Mouse (Mus musculus) adipose tissue, adult 10 weeks (tissue): Measurements from ENCODE around the gene Tmem79. TPM values are rescaled to one million over a fixed set of nuclear protein-coding genes. Genes with fewer than 3 reads are reported as not detected.

Experiments
- polyA plus RNA-seq: library from polyadenylated mRNA; stranded (reverse); fragments of 350-450 nt; fragmentation: Illumina TruSeq; extraction: RNeasy Lipid Tissue Mini Kit (QIAGEN cat#74804); gene quantifications from one replicate; pipeline ENCODE4 v1.2.3, GENCODE M21; 2014; ENCODE audit warnings: low read depth, low replicate concordance

The Tmem79 gene
- 7.7 TPM for polyA plus RNA-seq

GRCm38 (mm10) chr3:88336058-88337013 lies at the start of gene Tmem79, which contains the start of gene Smg5:
Tmem79 (minus strand) TSS chr3:88336148.
Smg5 (plus strand) TSS chr3:88336260.

GRCm38 (mm10) chr3:88384364-88384763 lies 48.4 kb upstream of the Tmem79 start, which contains the start of gene Bglap:
Bglap (minus strand) TSS chr3:88384464.

DNA sequence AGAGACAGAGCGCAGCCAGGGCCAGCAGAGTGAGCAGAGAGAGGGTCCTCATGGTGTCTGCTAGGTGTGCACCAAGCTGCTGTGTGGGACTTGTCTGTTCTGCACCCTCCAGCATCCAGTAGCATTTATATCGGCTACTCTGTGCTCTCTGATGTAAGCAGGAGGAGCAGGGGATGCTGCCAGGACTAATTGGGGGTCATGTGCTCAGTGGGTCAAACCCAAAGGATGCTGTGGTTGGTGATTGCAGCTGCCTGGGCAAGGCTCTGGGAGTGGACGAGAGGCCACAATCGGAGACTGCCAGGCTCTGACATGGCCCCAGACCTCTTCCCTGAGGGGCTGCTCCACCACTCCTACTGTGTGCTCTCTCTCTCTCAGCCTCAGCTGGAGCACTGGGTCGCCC lies 42.7 kb upstream of the Tmem79 start, which contains the start of gene Bglap2:
Gene Bglap2, minus strand, starts transcription at position 101 of the 400 bp plus-strand sequence.

DNA sequence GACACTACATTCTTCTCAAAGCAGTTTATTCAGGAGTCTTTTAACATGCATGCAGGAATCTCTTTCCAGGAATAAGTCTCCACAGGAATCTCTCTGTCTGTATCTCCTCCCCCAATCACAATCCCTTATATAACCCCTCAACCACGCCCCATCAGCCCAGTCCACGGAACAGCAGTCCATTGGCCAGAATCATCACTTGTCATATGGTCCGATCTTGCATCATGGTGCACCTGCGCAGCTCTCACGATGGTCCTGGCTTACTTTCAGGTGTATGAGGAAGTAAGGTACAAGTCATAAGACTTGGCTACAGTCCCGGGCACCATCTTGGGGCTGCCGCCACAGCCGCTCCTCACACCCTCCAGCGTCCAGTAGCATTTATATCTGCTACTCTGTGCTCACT lies 36.7 kb upstream of the Tmem79 start, which contains the start of gene Bglap3:
Gene Bglap3, minus strand, starts transcription at position 101 of the 400 bp plus-strand sequence.

GRCm38 (mm10) chr3:88364337-88364736 lies 28.4 kb upstream of the Tmem79 start, which contains the start of gene Paqr6:
Paqr6 (plus strand) TSS chr3:88364584.

GRCm38 (mm10) chr3:88324951-88325405 lies 11.0 kb downstream of the Tmem79 start, which contains the start of gene Glmp:
Glmp (plus strand) TSS chr3:88325023.

GRCm38 (mm10) chr3:88296561-88297318 lies 39.2 kb downstream of the Tmem79 start, which contains the start of the genes Tsacc and Cct3:
Tsacc (minus strand) TSS chr3:88296999.
Cct3 (plus strand) TSS chr3:88297116.

DNA sequence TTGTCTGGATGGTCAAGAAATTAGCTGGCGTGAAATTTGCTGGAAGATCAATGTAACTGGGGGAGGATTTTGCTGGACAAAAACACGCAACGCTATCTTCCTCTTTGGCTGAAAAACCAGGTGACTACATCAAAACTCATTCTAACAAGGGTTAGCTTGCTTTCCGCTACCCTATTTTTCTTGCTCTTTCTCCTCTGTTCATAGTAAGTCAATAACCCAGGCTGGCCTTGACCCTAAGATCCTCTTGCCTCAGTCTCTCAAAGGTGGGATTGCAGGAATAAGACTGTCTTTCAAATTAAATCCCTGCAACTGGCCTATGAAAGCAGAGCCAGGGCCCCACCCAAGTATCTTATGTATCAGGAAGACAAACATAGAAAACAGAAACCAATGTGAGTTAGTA lies 48.8 kb downstream of the Tmem79 start, which contains the start of gene Gm38392:
Gene Gm38392, minus strand, starts transcription at position 101 of the 400 bp plus-strand sequence.

Other genes starting within 250 kb of the Tmem79 start
- 35.4 TPM for gene Mef2d, start 193.8 kb downstream of the Tmem79 start, polyA plus RNA-seq
- gene Rhbg, start 81.4 kb downstream of the Tmem79 start, polyA plus RNA-seq: 18.7 TPM
- gene Gm38392, start 48.9 kb downstream of the Tmem79 start, polyA plus RNA-seq: 1.2 TPM
- 19.4 TPM for gene Tsacc, start 39.1 kb downstream of the Tmem79 start, polyA plus RNA-seq
- 122 TPM for gene Cct3, start 39.0 kb downstream of the Tmem79 start, polyA plus RNA-seq
- gene Glmp, start 11.1 kb downstream of the Tmem79 start, polyA plus RNA-seq: 227 TPM
- gene Smg5, start 112 bp upstream of the Tmem79 start, polyA plus RNA-seq: 42.6 TPM
- 5.8 TPM for gene Paqr6, start 28.4 kb upstream of the Tmem79 start, polyA plus RNA-seq
- gene Bglap3, start 36.6 kb upstream of the Tmem79 start, polyA plus RNA-seq: 173 TPM
- gene Bglap2, start 42.6 kb upstream of the Tmem79 start, polyA plus RNA-seq: not detected
- not detected for gene Bglap, start 48.3 kb upstream of the Tmem79 start, polyA plus RNA-seq
- 17.2 TPM for gene Pmf1, start 74.2 kb upstream of the Tmem79 start, polyA plus RNA-seq
- 29.8 TPM for gene Slc25a44, start 89.0 kb upstream of the Tmem79 start, polyA plus RNA-seq
- gene Sema4a, start 125.0 kb upstream of the Tmem79 start, polyA plus RNA-seq: 101 TPM
- gene Lmna, start 173.8 kb upstream of the Tmem79 start, polyA plus RNA-seq: 75.5 TPM
- 2.9 TPM for gene Mex3a, start 196.2 kb upstream of the Tmem79 start, polyA plus RNA-seq
- gene Rab25, start 212.2 kb upstream of the Tmem79 start, polyA plus RNA-seq: 66.8 TPM
- 161 TPM for gene Lamtor2, start 216.9 kb upstream of the Tmem79 start, polyA plus RNA-seq
- gene Ubqln4, start 217.6 kb upstream of the Tmem79 start, polyA plus RNA-seq: 51.1 TPM
- 239 TPM for gene Ssr2, start 239.7 kb upstream of the Tmem79 start, polyA plus RNA-seq